ENCODE assay signal across 8 mouse cellular contexts in the genomic region with DNA sequence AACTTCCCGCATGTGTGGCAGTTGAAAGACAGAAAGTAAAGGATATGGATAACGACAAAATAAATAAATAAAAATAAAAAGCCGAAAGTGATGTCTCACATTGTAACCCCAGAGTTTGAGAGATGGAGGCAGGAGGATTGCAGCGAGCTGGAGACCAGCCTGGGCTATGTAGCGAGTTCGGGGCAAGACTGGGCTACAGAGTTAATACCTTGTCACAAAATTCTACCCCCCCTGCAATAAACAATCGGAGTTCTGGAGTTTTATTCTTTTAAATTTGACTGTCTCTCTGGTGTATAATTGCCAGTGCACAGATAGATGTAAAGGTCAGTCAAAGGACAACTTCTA. TPM values are rescaled to one million over a fixed set of nuclear protein-coding genes. Genes with fewer than 3 reads are reported as not detected.
DNase-seq lines count a peak whose midpoint lies in the region; ATAC-seq and TF ChIP-seq lines count a peak whose summit lies in the region.

No protein-coding gene starts in this region.

- H3K9me3 ChIP-seq in liver, embryonic 11.5 days (ENCODE audit: control insufficient read depth, low read length) = no peaks in the 10 kb centered on the region

- H3K36me3 ChIP-seq in testis, adult 2 months (ENCODE audit: control insufficient read depth, insufficient read depth, low read length) = peaks cover 2% of the 10 kb centered on the region
- peaks cover 15% of the 10 kb centered on the region for H3K36me3 ChIP-seq in liver, embryonic 11.5 days (ENCODE audit: control insufficient read depth, insufficient read depth, low read length)

- TF ChIP-seq POLR2A in cerebellum, adult 2 months (IDR thresholded peaks at IDR 0.05; ENCODE audit: borderline replicate concordance, insufficient read depth, low read length) = no peak
- no peak for TF ChIP-seq POLR2A in testis, adult 2 months (IDR thresholded peaks at IDR 0.05; ENCODE audit: control insufficient read depth, low read depth, low read length)

- ATAC-seq in cerebellum, adult (ENCODE audit: insufficient number of reproducible peaks, low FRiP score, low TSS enrichment) = no peak; the same call in 1 of the 2 replicates
- ATAC-seq in liver, embryonic 11.5 days (replicated peaks; ENCODE audit: low FRiP score) = peak; percentile 46

- 6% methylated on average over 7 of the region's 7 CpGs for WGBS in cerebellum, adult 2 months
- WGBS in liver, embryonic 11.5 days = 21% methylated on average over 7 of the region's 7 CpGs

- peak overlapping the region; percentile 42; the same call in 1 of the 2 replicates for H3K9ac ChIP-seq in liver, embryonic 11.5 days (ENCODE audit: low read depth, low read length)

- H3K27ac ChIP-seq in cerebellum, adult 2 months (ENCODE audit: insufficient read depth, low read length) = peak overlapping the region; percentile 11; the same call in 1 of the 2 replicates
- no peak overlapping the region; the same call in 1 of the 2 replicates for H3K27ac ChIP-seq in testis, adult 2 months (ENCODE audit: control insufficient read depth, insufficient read depth, low read depth, low read length)
- 0 out of 2 replicates have a peak overlapping the region, but pooled peaks have one; percentile 20 for H3K27ac ChIP-seq in liver, embryonic 11.5 days (ENCODE audit: low read depth, low read length)

- peak overlapping the region; percentile 52 for H3K4me2 ChIP-seq in liver, embryonic 11.5 days

- DNase-seq in cerebellum, adult 2 months = no peak
- no peak for DNase-seq in testis, postnatal 10 days (ENCODE audit: low spot score)
- DNase-seq in liver, embryonic 11.5 days (ENCODE audit: low spot score) = no peak
- DNase-seq in cerebellum, postnatal 14 days = no peak
- DNase-seq in Muller cell, postnatal 12 days (ENCODE audit: inconsistent ontology term) = no peak
- DNase-seq in ovary, postnatal 14 days (ENCODE audit: low spot score) = no peak

- no peaks in the 10 kb centered on the region for H3K27me3 ChIP-seq in cerebellum, adult 2 months (ENCODE audit: control insufficient read depth, insufficient read depth, low read length)
- no peaks in the 10 kb centered on the region for H3K27me3 ChIP-seq in testis, adult 2 months (ENCODE audit: control insufficient read depth, insufficient read depth, low read length)
- no peaks in the 10 kb centered on the region for H3K27me3 ChIP-seq in liver, embryonic 11.5 days (replicated peaks; ENCODE audit: control insufficient read depth, insufficient read depth, low read length)

- peaks cover 3% of the 10 kb centered on the region; the same call in 1 of the 2 replicates for H3K4me1 ChIP-seq in cerebellum, adult 2 months (ENCODE audit: control insufficient read depth, insufficient read depth, low read length)
- H3K4me1 ChIP-seq in testis, adult 2 months (ENCODE audit: control insufficient read depth, insufficient read depth, low read length) = peaks cover 4% of the 10 kb centered on the region; the same call in 1 of the 2 replicates
- H3K4me1 ChIP-seq in liver, embryonic 11.5 days (replicated peaks; ENCODE audit: control insufficient read depth, insufficient read depth, low read length) = no peaks in the 10 kb centered on the region; the same call in 1 of the 2 replicates

- TF ChIP-seq CTCF in cerebellum, adult 2 months (IDR thresholded peaks at IDR 0.05; ENCODE audit: borderline replicate concordance, insufficient read depth, low read depth, low read length) = no peak
- no peak for TF ChIP-seq CTCF in testis, adult 2 months (IDR thresholded peaks at IDR 0.05; ENCODE audit: control insufficient read depth, insufficient read depth, insufficient replicate concordance, low read depth, low read length)

- peak overlapping the region; percentile 96 for H3K4me3 ChIP-seq in cerebellum, adult 2 months (replicated peaks; ENCODE audit: insufficient read depth, low read depth, low read length)
- peak overlapping the region; percentile 88 for H3K4me3 ChIP-seq in testis, adult 2 months (ENCODE audit: control insufficient read depth, low read depth, low read length)
- peak overlapping the region; percentile 89 for H3K4me3 ChIP-seq in liver, embryonic 11.5 days (ENCODE audit: low read depth, low read length)

RNA-seq across cellular contexts. Expression of a gene that starts 0.4 kb away (rescaled TPM):
- polyA plus RNA-seq in cerebellum, adult 2 months (2012; rRNA removed) = 27.7 and 29.7 TPM in 2 replicates
- 13.2 and 17.7 TPM in 2 replicates for polyA plus RNA-seq in testis, adult 2 months (2012; rRNA removed)
- 143 and 166 TPM in 2 replicates for polyA plus RNA-seq in liver, embryonic 11.5 days (2014; fragmentation: Nextera tagmentation; extraction: Ambion mirVana)

RNA-seq across cellular contexts. Expression of a gene that starts 42.4 kb away (rescaled TPM):
- 33.1 and 34.0 TPM in 2 replicates for polyA plus RNA-seq in cerebellum, adult 2 months (2012; rRNA removed)
- polyA plus RNA-seq in testis, adult 2 months (2012; rRNA removed) = 9.9 and 11.8 TPM in 2 replicates
- 48.2 and 48.7 TPM in 2 replicates for polyA plus RNA-seq in liver, embryonic 11.5 days (2014; fragmentation: Nextera tagmentation; extraction: Ambion mirVana)

RNA-seq across cellular contexts. Expression of a gene that starts 42.5 kb away (rescaled TPM):
- 0.73 and 0.82 TPM in 2 replicates for polyA plus RNA-seq in cerebellum, adult 2 months (2012; rRNA removed)
- polyA plus RNA-seq in testis, adult 2 months (2012; rRNA removed) = 50.2 and 52.9 TPM in 2 replicates
- polyA plus RNA-seq in liver, embryonic 11.5 days (2014; fragmentation: Nextera tagmentation; extraction: Ambion mirVana) = 0.96 and 0.97 TPM in 2 replicates

Comparison
In these comparisons a context has a peak if more than half of its experiments do, and no peak if none do; other contexts are left out.
1. RNA of a gene that starts 42.5 kb away (polyA plus RNA-seq): 50.2 to 52.9 TPM in testis, adult 2 months; 0.96 to 0.97 TPM in liver, embryonic 11.5 days and 0.73 to 0.82 TPM in cerebellum, adult 2 months; every median in the first group is over 10 times any median in the second.
2. Peak in every context shown above with its lines, with median percentiles within 50 percentile points of each other: H3K4me3 ChIP-seq.